Mouse (Mus musculus) cerebral cortex, adult 2 months (tissue): ENCODE results near the gene Pnrc2.

ENCODE experiments used
- WGBS: fragments of 180-500 bp; shearing (Covaris S2); methylation state at CpG from one replicate; pipeline ENCODE4 v1.1.7; 2018; 5-methylcytosine and 5-hydroxymethylcytosine counted together

Gene Pnrc2

GRCm38 (mm10) chr4:135873526-135874202, at the start of gene Pnrc2:
Gene Pnrc2 (minus strand): TSS chr4:135873850.
- under 1% methylated on average over 59 of the region's 60 CpGs for WGBS

- WGBS, result 98% methylated on average over 1 of the region's 1 CpGs
Measured at GRCm38 (mm10) chr4:135922190-135922589, 48.5 kb upstream of the Pnrc2 start.

GRCm38 (mm10) chr4:135921257-135922120, 47.8 kb upstream of the Pnrc2 start:
- WGBS, result 7% methylated on average over 26 of the region's 26 CpGs

- under 1% methylated on average over 60 of the region's 60 CpGs for WGBS
Measured at GRCm38 (mm10) chr4:135920304-135921241, 46.9 kb upstream of the Pnrc2 start, which contains the start of gene Fuca1. Gene Fuca1 (plus strand): TSS chr4:135920735.

- 90% methylated on average over 3 of the region's 3 CpGs for WGBS
Measured at GRCm38 (mm10) chr4:135919280-135919639, 45.6 kb upstream of the Pnrc2 start.

- WGBS, result 80% methylated on average over 13 of the region's 13 CpGs
Measured at GRCm38 (mm10) chr4:135918635-135919279, 45.1 kb upstream of the Pnrc2 start.

GRCm38 (mm10) chr4:135913433-135913832, 39.8 kb upstream of the Pnrc2 start:
- WGBS, result 78% methylated on average over 4 of the region's 4 CpGs

GRCm38 (mm10) chr4:135912835-135913234, 39.2 kb upstream of the Pnrc2 start:
- 59% methylated on average over 3 of the region's 3 CpGs for WGBS

GRCm38 (mm10) chr4:135912164-135912563, 38.5 kb upstream of the Pnrc2 start:
- 49% methylated on average over 3 of the region's 3 CpGs for WGBS

GRCm38 (mm10) chr4:135911531-135911930, 37.9 kb upstream of the Pnrc2 start:
- 68% methylated on average over 7 of the region's 7 CpGs for WGBS

- WGBS, result 75% methylated on average over 13 of the region's 13 CpGs
Measured at GRCm38 (mm10) chr4:135909326-135910066, 35.8 kb upstream of the Pnrc2 start.

- WGBS, result 84% methylated on average over 3 of the region's 3 CpGs
Measured at GRCm38 (mm10) chr4:135906633-135907032, 33.0 kb upstream of the Pnrc2 start.

GRCm38 (mm10) chr4:135904810-135905209, 31.2 kb upstream of the Pnrc2 start:
- WGBS, result 75% methylated on average over 1 of the region's 1 CpGs

GRCm38 (mm10) chr4:135902606-135903242, 29.1 kb upstream of the Pnrc2 start:
- 95% methylated on average over 4 of the region's 4 CpGs for WGBS

- 90% methylated on average over 5 of the region's 5 CpGs for WGBS
Measured at GRCm38 (mm10) chr4:135900008-135900407, 26.4 kb upstream of the Pnrc2 start.

- 89% methylated on average over 7 of the region's 7 CpGs for WGBS
Measured at GRCm38 (mm10) chr4:135899050-135899448, 25.4 kb upstream of the Pnrc2 start.

- 74% methylated on average over 9 of the region's 9 CpGs for WGBS
Measured at GRCm38 (mm10) chr4:135898380-135899049, 24.9 kb upstream of the Pnrc2 start.

GRCm38 (mm10) chr4:135896157-135896556, 22.5 kb upstream of the Pnrc2 start:
- WGBS, result 71% methylated on average over 6 of the region's 6 CpGs

- 70% methylated on average over 8 of the region's 8 CpGs for WGBS
Measured at GRCm38 (mm10) chr4:135895071-135895571, 21.5 kb upstream of the Pnrc2 start, which contains the start of gene Cnr2. Gene Cnr2 (plus strand): TSS chr4:135895394.
